Mouse (Mus musculus) adrenal gland, adult 2 months (tissue): ENCODE measurements around the gene Ccdc146. TPM values are rescaled to one million over a fixed set of nuclear protein-coding genes. Genes with fewer than 3 reads are reported as not detected.
"Not testable (repeated sequence)": the region's sequence is repeated elsewhere in the genome, so short reads cannot be mapped to it uniquely, and the experiment has no call there.

Experiments
- DNase-seq: peaks from one replicate; pipeline ENCODE4 v3.0.0; 2021
- polyA plus RNA-seq: library from polyadenylated mRNA; depleted of rRNA; stranded (reverse); fragments of >200 nt; gene quantifications from 2 replicates; pipeline ENCODE4 v1.2.3, GENCODE M21; 2012
- total RNA-seq, 2 experiments: library from RNA; stranded (reverse); gene quantifications; 2 replicates each; pipeline ENCODE4 v1.2.3; 2021

Gene Ccdc146
- total and polyA plus RNA-seq, 3 experiments: 0.14 to 0.18 (median 0.14) TPM

DNA sequence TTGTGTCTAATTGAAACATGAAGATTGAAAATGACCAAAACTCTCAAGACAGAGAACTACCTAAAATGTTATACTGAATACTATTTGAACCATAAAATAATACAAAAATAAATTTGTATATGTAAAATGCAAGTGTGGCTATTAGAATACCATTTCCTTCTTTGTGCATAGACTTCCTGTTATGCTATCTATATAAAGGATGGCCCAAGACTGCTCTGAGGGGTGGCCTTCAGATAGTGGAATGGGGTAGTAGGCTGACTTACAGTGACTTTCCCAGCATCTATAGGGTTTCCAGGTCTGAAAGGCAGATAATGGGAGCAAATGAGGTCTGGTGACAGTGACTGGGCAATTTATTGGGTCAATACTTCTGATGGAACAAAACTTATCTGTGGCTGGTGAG, 37.1 kb downstream of the Ccdc146 start:
- DNase-seq: no peak

- DNase-seq: no peak
Observed at GRCm38 (mm10) chr5:21386432-21386831, 38.0 kb downstream of the Ccdc146 start.

GRCm38 (mm10) chr5:21384976-21385375, 39.5 kb downstream of the Ccdc146 start:
- no peak for DNase-seq

DNA sequence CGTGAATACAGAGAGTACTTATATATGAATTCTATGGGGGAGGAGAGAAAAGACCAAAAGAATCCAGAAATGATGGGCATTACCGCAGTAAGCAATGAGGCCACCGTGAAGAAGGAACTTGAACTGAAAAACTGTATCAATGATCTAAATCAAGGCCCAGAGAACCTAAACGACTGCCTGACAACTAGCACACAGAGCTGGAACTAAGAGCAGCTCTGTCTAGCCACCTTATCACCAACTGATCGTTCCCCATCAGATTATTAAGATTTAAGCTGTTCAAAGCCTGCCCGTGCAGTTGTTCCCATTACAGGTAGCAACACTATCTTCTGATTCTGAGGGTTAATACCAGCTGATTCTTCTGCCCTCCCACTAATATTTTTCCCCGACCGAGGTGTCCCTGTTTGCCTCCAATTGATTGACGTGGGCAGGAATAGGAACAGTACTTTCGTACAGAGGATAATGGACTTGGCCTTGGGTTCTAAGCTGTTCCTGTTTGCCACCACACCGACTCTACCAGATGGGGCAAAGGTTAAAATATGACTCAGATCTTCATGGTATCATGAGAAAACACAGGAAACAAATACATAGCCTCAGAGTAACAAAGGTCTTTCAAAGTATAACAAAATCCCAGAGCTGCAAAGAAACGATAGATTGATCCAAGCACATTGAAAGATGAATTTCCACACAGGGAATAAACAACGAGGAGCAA, 40.1 kb downstream of the Ccdc146 start:
- no peak for DNase-seq

DNA sequence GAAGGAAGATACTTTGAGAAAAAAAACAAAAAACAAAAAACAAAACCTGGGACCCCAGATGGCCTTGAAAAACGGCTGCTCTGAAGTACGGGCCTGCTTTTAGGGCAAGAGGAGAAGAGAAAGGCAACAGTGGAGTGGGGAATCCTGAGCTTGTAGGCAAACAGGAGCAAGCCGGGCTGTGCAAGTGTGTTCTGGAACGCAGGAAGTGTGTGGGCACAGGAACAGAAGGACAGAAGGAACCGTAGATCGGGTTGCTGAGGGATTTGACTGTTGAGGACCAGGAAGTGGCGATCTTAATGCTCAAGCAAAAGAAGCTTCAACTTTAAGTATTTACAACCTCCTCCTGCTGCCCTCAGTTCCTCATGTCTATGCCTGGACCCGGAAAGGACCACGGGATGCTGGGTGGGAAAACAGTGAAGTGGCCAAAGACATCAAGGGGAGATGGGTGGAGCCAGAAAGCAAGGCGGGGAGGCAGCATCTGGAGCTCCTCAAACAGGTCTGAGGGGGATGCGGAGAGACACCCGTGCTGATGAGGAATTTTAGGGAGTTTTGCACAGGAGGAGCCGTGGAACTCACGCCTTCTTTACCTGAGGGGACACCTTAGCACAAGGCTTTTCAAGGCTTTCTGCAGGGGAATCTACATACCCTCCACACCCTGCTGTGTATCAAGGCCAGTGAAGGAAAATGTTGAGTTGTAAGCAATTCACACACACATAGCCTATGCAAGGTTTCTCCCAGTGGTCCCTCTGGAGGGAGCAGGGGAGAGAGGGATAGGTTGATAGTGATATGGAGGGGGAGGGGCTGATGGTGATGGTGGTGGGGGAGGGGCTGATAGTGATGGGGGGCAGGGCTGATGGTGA, 40.9 kb downstream of the Ccdc146 start:
- DNase-seq: no peak

GRCm38 (mm10) chr5:21382678-21383077, 41.8 kb downstream of the Ccdc146 start:
- no peak for DNase-seq

DNA sequence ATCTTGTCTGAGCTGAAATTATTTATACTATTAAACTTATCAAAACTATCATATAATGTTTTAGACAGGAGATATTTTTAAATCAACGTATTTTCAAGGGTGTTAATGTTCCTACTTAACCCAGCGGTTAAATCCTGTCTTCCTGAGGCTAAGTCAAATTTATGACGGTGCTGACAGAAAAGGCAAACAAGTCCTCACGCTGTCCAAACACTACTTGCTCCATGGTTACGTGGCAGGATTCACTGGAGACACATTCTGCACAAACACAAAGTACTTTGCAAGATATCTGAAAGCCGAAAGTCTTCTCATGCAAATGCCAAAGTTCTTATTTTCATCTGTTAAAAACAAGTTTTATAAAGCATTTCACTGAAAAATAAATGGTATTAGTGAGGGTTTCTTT, 42.5 kb downstream of the Ccdc146 start:
- no peak for DNase-seq

- DNase-seq: no peak
Observed at GRCm38 (mm10) chr5:21378397-21378796, 46.1 kb downstream of the Ccdc146 start.

GRCm38 (mm10) chr5:21376935-21377334, 47.5 kb downstream of the Ccdc146 start:
- no peak for DNase-seq

DNA sequence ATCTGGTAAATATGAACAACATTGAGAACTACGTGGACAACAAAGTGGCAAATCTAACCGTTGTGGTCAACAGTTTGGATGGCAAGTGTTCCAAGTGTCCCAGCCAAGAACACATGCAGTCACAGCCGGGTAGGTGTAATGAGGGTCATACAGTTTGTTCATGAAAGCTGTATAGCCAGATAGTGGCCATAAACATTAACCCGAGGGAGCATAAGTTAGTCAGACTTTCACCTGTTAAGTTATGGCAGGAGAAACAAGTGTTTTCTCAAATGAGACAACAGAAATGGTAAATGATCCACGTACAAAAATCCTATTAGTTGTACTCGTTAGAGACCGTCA, 51.3 kb downstream of the Ccdc146 start:
- no peak for DNase-seq

DNA sequence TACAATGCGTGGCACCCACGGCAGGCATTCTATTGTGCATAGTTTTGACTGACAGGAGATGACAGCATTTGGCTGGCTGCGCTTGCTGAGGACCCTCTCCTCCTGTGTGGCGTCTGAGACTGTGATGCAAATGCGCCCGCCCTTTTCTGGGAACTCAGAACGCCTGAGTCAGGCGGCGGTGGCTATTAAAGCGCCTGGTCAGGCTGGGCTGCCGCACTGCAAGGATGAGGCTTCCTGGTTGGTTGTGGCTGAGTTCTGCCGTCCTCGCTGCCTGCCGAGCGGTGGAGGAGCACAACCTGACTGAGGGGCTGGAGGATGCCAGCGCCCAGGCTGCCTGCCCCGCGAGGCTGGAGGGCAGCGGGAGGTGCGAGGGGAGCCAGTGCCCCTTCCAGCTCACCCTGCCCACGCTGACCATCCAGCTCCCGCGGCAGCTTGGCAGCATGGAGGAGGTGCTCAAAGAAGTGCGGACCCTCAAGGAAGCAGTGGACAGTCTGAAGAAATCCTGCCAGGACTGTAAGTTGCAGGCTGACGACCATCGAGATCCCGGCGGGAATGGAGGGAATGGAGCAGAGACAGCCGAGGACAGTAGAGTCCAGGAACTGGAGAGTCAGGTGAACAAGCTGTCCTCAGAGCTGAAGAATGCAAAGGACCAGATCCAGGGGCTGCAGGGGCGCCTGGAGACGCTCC, 51.8 kb downstream of the Ccdc146 start, which contains the start of gene Fgl2:
Gene Fgl2, plus strand, starts transcription at position 150 of the 687 bp plus-strand sequence.
- DNase-seq: peak; percentile 56

GRCm38 (mm10) chr5:21371920-21372319, 52.6 kb downstream of the Ccdc146 start:
- DNase-seq: no peak

- DNase-seq: no peak
Observed at GRCm38 (mm10) chr5:21370218-21370947, 54.1 kb downstream of the Ccdc146 start.

GRCm38 (mm10) chr5:21367514-21367913, 57.0 kb downstream of the Ccdc146 start:
- DNase-seq: no peak

DNA sequence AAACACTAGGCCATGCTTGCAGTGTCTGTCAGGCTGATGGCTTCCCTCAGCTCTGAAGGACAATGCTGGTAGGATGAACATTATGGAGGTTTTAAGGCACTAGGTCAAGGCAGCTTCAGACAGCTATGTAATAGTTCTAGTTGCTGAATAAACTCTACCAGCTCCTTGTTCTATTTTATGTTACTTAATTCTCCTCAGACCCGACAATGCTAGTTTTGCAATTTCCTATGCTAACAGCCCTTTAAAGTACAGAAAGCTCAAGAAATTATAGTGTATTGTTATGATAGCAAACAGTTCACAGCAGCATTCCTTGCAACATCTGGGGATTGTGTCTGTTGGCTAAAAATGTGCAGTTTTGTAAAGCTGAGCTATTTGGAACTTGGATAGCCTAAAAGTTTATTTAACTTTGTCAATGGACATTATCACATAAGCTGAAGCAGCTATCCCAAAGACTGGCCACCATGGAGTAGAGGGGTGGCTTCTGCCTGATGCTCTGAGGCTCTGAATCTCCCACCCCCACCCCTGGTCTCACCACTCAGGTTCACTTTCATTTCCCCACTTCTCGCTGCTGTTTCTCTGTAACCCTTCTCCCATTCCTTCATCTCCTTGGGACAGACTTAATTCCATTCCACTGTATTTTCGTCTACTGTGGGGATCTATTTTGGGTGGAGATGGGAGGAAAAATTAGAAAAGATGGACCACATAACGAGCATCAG, 58.0 kb downstream of the Ccdc146 start:
- no peak for DNase-seq

DNA sequence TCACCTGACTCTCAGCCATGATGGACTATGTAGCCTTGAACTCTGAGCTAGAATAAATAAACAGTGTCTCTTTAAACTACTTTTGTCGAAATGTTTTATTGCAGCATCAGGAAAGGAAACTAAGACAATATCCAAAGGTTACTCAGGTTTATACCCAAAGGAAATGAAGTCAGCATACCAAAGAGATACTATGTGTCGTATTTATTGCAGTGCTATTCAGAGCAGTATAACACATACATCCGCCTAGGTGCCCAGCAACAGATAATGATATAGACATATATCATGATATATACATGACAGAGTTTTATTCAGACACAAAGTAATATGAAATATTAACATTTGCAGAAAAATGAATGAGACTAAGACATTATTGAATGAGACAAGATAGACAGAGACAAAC, 61.1 kb downstream of the Ccdc146 start:
- no peak for DNase-seq

DNA sequence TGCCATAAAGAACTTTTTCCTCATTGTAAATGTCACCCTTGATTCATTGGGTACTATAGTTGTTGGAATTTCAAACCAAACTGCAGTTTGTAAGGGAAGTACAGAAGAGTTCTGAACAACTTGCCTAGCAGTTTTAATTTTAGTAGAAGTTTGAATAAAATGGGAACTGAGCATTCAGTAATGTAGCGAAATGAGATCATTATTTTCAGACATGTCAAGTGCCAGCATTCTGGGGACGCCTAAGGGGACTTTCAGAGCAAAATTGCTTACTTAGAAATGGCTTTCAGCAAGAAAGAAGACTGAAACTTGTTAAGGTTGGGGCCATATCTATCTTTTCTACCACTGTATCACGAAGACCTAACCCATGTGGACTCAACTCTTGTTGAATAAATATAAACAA, 65.8 kb downstream of the Ccdc146 start:
- no peak for DNase-seq

DNA sequence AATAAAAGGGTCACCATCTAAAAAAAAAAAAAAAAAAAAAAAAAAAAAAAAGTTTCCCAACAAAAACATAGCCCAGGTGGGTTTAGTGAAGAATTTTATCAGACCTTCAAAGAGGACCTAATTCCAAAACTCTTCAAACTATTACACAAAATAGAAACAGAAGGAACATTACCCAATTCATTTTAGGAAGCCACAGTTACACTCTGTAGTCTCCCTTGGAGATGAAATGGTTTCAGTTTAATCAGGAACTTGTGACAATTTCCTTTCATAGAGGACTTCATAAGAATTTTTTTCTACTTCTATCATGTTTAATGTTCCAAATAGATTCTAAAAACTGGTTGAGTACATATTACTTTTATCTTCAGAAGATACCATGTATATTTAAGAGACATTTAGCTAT, 72.8 kb downstream of the Ccdc146 start:
- DNase-seq: no peak

GRCm38 (mm10) chr5:21348366-21348765, 76.1 kb downstream of the Ccdc146 start:
- peak; percentile 61 for DNase-seq

DNA sequence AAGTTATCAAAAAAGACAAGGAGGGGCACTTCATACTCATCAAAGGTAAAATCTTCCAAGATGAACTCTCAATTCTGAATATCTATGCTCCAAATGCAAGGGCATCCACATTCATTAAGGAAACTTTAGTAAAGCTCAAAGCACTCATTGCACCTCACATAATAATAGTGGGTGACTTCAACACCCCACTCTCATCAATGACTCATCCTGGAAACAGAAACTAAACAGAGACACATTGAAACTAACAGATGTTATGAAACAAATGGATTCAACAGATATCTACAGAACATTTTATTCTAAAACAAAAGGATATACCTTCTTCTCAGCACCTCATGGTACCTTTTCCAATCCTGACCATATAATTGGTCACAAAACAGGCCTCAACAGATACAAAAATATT, 82.2 kb downstream of the Ccdc146 start:
- not testable (repeated sequence) for DNase-seq

GRCm38 (mm10) chr5:21332119-21332518, 92.4 kb downstream of the Ccdc146 start:
- no peak for DNase-seq
